Mouse (Mus musculus): ENCODE measurements around the gene Hs3st3b1.
A peak's percentile ranks its signal among the peaks of the same experiment; 100 is the strongest.

Gene Hs3st3b1

GRCm38 (mm10) chr11:63923386-63923785, 1.3 kb upstream of the Hs3st3b1 start:
- DNase-seq (ENCODE audit: low spot score) = peak; percentile 36

DNA sequence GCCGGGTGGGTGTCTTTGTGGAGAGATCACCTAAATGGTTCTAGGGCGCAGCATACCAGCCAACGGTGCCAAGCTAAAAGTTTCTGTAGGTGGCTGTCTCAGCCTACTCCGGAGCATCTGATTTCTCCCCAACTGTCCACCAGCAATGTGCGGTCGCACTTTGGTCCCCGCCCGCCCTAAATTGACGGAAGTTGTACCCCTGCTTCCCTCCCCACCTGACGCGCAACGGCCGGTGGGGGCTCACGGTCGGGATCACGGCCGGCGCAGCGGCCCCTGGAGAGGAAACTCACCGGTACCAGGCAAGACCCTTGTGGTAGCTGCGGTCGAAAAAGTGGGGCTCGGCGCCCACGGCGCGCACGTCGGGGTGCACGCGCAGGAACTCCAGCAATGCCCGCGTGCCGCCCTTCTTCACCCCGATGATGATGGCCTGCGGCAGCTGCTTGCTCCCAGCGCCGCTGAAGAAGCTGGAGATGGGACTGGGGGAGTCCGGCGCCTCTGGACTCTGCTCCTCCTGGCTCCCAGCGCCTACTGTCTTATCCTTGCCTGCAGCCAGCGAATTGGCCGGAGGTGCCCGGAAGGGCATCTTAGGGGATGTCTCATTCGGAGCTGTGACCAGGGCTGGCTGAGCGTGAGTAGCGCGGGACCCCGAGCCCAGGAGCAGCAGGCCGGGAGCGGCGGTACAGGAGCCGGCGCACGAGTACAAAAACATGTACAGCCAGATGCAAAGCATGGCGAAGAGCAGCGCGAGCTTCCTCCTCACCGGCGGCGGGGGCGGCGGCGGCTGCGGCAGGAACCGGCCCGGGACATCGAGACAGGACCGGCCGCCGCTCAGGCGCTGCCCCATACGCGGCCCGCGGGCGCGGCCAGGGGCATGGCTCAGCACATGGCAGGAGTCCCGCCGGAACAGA, 792 bp downstream of the Hs3st3b1 start:
- DNase-seq (ENCODE audit: low spot score) = peak; percentile 53

DNA sequence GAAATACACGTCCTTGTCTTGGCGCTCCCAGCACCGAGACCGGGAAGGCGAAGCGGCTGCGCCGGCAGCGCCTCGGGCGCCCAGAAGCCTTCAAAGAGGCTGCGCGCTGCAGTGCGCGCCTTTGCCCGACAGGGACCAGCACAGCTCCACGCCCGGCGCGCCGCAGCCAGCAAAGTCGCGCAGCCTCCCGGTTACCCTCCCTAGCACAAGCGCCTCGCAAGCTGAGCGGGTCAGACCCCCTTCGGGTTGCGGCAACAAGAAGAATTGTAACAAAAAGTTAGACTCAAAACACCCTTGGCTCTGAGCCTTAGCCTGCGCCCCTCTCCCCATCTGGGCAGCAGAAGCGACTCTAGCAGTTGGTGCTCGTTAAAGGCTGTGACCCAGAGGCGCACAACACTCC, 1.6 kb downstream of the Hs3st3b1 start:
- peak; percentile 90 for DNase-seq (ENCODE audit: low spot score)

DNA sequence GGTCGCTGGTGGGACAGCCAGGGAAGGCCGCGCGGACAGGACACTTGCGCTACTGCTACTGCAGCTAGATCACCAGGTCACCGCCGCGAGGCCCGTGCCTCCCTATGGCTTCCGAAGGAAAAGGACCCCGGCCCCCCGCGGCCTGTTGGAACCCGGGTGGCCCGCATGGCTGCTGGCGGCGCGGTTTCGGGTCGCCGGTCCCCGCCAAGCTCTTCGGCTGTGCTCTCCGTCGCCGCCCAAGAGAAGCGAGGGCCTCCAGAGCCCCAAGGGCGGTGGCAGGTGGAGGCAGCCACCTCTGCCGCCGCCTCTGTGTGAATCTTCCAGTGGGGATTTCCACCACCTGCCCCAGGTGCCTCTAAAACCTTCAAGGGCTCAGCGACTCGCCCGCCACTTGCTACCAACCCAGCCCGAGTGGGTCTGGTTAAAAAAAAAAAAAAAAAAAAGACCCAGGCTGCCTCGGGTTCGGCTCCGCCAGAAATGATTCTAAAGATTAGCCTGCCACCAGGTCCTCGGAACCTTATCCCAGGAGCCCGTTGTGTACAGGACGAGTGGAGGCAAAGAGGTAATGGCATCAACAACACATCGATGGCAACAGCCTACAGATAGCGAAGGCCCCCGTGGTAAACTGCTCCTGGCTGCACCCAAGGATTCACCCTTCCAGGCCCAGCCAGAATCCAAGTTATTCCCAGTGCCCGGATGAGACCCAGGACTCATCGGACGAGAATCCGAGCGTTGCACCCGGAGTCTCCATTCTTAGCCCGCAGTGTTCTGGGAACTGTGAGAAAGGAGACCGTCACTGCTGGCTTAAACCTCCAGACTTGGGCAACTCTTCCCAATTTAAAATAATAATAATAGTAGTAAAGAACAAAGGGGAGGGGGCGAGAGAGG, 2.6 kb downstream of the Hs3st3b1 start:
- DNase-seq (ENCODE audit: low spot score) = peak; percentile 61

GRCm38 (mm10) chr11:63918321-63919105, 3.6 kb downstream of the Hs3st3b1 start:
- peak; percentile 54 for DNase-seq (ENCODE audit: low spot score)

DNA sequence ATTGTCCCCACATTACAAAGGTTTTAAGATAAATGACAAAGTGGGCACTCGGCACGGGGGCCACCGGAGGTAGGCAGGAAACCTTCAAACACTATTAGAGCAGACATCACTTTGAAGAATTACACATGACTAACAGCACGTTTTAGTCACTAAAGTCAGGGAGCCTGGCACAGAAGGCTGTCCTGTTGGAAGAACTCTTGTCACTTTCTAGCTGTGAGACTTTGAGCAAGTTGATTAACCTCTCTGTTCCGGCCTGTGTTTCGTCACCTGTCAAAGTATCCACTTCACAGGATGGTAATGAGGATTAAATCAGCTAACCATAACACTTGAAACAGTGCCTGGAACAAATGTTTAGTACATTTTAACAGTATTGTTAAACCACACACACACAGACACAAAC, 4.5 kb downstream of the Hs3st3b1 start:
- peak; percentile 55 for DNase-seq (ENCODE audit: low spot score)

- peak; percentile 84 for DNase-seq (ENCODE audit: low spot score)
These were observed 7.7 kb downstream of the Hs3st3b1 start for GRCm38 (mm10) chr11:63914388-63914787.

GRCm38 (mm10) chr11:63913936-63914335, 8.2 kb downstream of the Hs3st3b1 start:
- no peak for DNase-seq (ENCODE audit: low spot score)

GRCm38 (mm10) chr11:63911001-63911400, 11.1 kb downstream of the Hs3st3b1 start:
- no peak for DNase-seq (ENCODE audit: low spot score)

GRCm38 (mm10) chr11:63909961-63910360, 12.1 kb downstream of the Hs3st3b1 start:
- DNase-seq (ENCODE audit: low spot score) = no peak

GRCm38 (mm10) chr11:63908500-63908899, 13.6 kb downstream of the Hs3st3b1 start:
- DNase-seq (ENCODE audit: low spot score) = no peak

DNA sequence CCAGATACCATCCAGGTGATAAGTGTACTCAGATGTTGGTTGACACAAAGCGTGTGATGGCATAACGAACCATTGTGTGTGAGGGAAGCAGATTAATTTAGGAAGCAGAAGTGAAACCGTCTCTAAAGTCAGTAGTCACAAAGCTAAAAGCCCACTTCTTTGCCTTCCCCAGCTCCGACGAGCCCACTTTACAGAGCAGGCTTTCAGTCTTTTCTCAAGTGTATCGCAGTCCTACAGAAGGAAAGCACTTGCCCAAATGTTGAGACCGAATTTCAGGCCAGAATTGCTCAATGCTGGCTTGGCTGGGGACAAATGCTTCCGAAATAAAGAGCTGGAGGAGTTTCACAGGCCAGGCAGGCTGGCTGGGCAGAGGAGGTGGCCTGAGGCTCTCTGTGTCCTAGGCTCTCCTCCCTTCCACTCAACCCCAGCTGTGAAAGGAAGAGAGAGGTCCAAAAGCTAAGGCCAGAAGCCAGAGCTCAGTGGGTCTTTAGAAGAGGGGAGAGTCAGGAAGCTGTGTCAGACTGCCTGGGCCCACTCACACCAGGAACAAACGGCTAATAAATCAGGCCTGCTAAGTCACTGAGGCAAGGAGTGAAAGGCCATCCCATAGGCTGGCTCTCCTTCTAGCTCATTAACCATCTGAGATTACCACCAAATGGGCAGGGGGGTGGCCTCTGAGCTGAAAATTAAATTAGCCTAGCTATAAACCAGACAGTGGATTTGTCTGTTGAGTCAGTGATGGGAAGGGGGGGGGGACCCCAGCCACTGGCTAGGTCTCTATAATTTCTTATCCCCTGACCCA, 15.3 kb downstream of the Hs3st3b1 start:
- peak; percentile 63 for DNase-seq (ENCODE audit: low spot score)

DNA sequence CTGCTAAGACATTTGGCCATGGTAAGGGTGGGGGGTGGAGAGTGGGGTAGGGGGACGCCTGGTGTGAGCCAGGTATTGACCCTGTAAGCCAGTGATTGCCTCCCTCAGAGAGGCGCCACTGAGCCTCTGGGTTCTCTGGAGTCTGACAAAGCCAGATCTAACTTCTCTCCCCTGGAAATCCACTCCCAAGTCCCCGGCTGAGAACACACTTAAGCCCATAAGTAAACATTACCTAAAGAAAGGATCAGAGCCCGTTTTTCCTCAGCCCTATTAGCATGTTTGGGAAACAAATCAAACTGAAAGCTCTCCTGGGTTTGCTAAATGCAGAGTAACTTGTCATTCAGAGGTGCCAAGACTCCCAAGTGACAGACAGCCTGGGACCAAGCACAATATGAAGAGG, 17.3 kb downstream of the Hs3st3b1 start:
- DNase-seq (ENCODE audit: low spot score) = no peak

DNA sequence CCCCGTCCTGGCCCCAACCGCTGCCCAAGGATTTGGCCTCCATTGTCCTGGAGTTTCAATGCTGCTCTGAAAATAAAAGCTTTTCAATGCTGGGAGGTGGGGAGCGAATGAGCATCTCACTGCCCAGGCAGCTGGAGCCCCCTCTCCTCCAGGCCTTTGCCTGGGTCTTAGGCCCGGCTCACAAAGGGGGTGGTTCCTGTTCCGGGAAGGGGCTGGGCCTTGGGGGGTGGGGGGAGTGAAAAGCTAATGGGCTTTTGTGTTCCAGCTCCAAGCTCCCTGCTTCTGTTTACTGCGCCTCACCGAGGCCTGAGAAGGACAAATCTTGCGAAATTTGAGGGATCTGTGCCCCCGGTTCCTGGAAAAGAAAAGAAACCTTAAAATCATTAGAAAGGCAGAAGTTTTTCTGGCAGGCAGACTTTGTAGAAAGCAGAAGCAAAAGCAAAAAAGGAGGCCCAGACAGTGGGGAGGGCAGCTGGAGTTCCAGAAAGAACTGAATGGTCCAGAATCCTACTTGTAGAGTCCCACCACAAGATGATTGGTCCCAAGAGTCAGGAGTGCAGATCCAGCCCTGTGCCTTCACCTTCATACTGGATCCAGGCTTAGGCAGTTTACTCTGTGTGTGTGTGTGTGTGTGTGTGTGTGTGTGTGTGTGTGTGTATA, 23.5 kb downstream of the Hs3st3b1 start:
- peak; percentile 76 for DNase-seq (ENCODE audit: low spot score)

- peak; percentile 35 for DNase-seq (ENCODE audit: low spot score)
These were observed 24.1 kb downstream of the Hs3st3b1 start for GRCm38 (mm10) chr11:63897856-63898508.

- DNase-seq (ENCODE audit: low spot score) = no peak
These were observed 25.1 kb downstream of the Hs3st3b1 start for GRCm38 (mm10) chr11:63897011-63897410.

- no peak for DNase-seq (ENCODE audit: low spot score)
These were observed 27.9 kb downstream of the Hs3st3b1 start for GRCm38 (mm10) chr11:63894188-63894587.

DNA sequence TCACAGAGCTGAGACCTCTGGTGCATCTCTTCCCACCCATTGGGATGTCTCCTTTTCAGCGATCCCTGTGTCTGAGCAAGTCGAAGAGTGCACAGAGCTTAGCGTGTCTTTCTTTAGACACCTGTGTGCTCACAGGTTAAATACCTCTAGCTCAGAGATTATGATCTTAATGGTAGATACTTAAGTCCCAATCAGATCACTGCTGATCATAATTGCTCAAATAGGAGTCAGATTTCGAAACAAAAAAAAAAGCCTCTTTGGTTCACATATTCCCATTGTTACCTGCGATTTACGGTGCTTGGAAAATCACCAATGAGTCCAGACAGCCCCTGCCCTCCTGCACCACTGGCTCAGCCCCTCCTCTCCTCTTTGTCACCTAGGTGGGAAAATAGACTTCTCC, 28.5 kb downstream of the Hs3st3b1 start:
- DNase-seq (ENCODE audit: low spot score) = no peak

- DNase-seq (ENCODE audit: low spot score) = no peak
These were observed 30.5 kb downstream of the Hs3st3b1 start for GRCm38 (mm10) chr11:63891479-63892020.

- no peak for DNase-seq (ENCODE audit: low spot score)
These were observed 38.7 kb downstream of the Hs3st3b1 start for GRCm38 (mm10) chr11:63883385-63883784.

All from embryo, embryonic 10 days (tissue).